Mouse (Mus musculus) testis, adult 2 months (tissue): Measurements from ENCODE around the gene Arsk.

Experiments
- CTCF ChIP-seq: fragments of 200-500 bp; IDR thresholded peaks from 2 replicates; pipeline ENCODE4 v1.5.1; 2012; ENCODE audit warnings: low read depth, mild to moderate bottlenecking, inconsistent platforms, low read length, moderate library complexity; ENCODE audit not compliant: control insufficient read depth, insufficient read depth, insufficient replicate concordance
- POLR2A ChIP-seq: fragments of 200-500 bp; IDR thresholded peaks from 2 replicates; pipeline ENCODE4 v1.6.1; 2012; ENCODE audit warnings: low read depth, mild to moderate bottlenecking, inconsistent platforms, low read length, moderate library complexity; ENCODE audit not compliant: control insufficient read depth

DNA sequence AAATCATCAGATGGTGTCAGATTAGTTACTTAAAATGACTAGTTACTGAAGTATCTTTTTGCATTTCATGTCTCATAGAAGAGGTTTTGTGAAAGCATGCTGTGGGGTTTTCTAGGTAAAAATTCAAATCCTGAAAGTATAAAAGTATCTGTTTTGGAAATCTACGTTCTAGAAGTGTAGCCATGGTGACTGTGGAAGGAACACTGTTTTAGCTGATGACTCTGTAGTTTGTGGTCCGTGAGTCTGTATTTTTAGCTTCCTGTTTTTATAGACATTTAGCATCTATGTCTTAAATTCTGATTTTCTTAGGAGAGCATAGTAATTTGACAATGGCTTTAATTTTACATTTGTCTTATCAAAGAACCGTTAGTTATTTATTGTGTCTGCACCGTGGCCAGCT is 30.3 kb upstream of the Arsk start:
- TF ChIP-seq CTCF (no peak), POLR2A (no peak)
